Mouse (Mus musculus): ENCODE measurements around the gene Cbr4. TPM values are rescaled to one million over a fixed set of nuclear protein-coding genes. Genes with fewer than 3 reads are reported as not detected.
A peak's percentile ranks its signal among the peaks of the same experiment; 100 is the strongest.

Cbr4 gene
- polyA plus RNA-seq, 1 experiment = not detected

DNA sequence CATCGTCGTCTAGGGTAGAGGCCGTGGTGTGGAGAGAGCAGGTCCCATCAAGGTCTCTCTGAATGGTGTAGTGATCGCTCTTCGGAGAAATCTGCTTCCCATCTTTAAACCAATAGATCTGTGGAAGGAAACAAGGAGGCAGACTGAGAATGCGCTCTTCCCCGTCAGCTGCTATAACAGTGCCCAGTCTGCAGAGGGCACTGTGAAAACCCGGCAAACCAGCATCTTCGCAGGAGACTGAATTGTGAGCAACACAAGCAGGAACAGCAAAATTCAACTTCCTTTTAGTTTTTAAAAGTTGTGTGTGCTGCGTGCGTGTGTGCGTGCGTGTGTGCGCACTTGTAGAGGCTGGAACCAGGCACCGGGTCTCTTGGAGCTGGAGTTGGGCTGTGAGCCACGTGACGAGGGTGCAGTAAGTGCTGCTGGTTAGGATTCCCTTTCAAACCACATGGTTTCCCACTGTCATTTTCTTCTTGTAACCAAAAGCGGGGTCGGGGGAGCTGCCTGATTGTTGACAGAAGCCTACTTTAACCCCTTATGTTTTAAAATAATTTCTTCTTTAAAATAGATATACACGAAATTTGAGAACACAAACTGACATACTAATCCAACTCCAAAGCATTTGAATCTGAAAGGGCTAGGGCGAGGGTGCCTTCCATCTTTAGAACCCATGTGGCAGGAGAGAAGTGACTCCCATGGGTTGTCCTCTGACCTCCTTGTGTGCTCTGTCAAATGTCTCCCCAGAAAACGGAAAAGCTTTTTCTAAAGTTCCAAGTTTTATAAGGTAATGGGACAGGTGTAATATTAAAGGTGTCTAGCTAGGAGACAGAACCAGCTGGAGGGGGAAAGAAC lies 44.6 kb downstream of the Cbr4 start:
- Histone ChIP-seq H3K4me3 (ENCODE audit: insufficient read depth, low read depth, low read length) (no peak overlapping the region), H3K4me1 (ENCODE audit: control insufficient read depth, insufficient read depth, low read length) (peaks cover 4% of the 10 kb centered on the region; the same call in 1 of the 2 replicates), H3K27ac (ENCODE audit: insufficient read depth, low read depth, low read length) (no peak overlapping the region)
- TF ChIP-seq POLR2A (IDR thresholded peaks at IDR 0.05; ENCODE audit: insufficient read depth, low read depth, low read length) (no peak), CTCF (IDR thresholded peaks at IDR 0.05; ENCODE audit: insufficient read depth, low read depth, low read length) (no peak)
- 77% methylated on average over 22 of the region's 22 CpGs for WGBS

DNA sequence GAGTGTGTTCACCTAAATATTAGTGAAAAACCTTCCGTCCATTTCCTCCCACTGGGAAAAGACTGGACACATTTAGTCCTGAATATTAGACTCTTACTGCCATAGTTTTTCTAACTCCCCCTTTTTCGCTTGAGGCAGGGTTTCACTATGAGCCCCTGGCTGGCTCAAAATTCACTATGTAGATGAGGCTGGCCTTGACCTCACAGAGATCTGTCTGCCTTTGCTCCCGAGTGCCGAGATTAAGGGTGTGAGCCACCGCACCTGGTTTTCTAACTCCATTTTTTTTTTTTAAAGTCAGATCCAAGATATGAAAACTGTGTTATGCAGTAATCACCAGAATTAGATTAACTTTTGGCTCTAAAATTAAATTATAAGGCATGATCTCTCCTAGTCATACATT lies 45.3 kb downstream of the Cbr4 start:
- H3K27ac ChIP-seq (ENCODE audit: insufficient read depth, low read depth, low read length) = no peak overlapping the region
- TF ChIP-seq POLR2A (IDR thresholded peaks at IDR 0.05; ENCODE audit: insufficient read depth, low read depth, low read length) (no peak), CTCF (IDR thresholded peaks at IDR 0.05; ENCODE audit: insufficient read depth, low read depth, low read length) (no peak)
- WGBS = 81% methylated on average over 5 of the region's 5 CpGs
- no peak overlapping the region for H3K4me3 ChIP-seq (ENCODE audit: insufficient read depth, low read depth, low read length)
- peaks cover 4% of the 10 kb centered on the region; the same call in 1 of the 2 replicates for H3K4me1 ChIP-seq (ENCODE audit: control insufficient read depth, insufficient read depth, low read length)

GRCm38 (mm10) chr8:61533356-61533926 lies 45.9 kb downstream of the Cbr4 start:
- H3K4me1 ChIP-seq (ENCODE audit: control insufficient read depth, insufficient read depth, low read length) = peaks cover 3% of the 10 kb centered on the region; the same call in 1 of the 2 replicates
- WGBS = 53% methylated on average over 16 of the region's 16 CpGs
- H3K27ac ChIP-seq (ENCODE audit: insufficient read depth, low read depth, low read length) = no peak overlapping the region
- no peak overlapping the region for H3K4me3 ChIP-seq (ENCODE audit: insufficient read depth, low read depth, low read length)
- TF ChIP-seq POLR2A (IDR thresholded peaks at IDR 0.05; ENCODE audit: insufficient read depth, low read depth, low read length) = no peak
- no peak for TF ChIP-seq CTCF (IDR thresholded peaks at IDR 0.05; ENCODE audit: insufficient read depth, low read depth, low read length)

DNA sequence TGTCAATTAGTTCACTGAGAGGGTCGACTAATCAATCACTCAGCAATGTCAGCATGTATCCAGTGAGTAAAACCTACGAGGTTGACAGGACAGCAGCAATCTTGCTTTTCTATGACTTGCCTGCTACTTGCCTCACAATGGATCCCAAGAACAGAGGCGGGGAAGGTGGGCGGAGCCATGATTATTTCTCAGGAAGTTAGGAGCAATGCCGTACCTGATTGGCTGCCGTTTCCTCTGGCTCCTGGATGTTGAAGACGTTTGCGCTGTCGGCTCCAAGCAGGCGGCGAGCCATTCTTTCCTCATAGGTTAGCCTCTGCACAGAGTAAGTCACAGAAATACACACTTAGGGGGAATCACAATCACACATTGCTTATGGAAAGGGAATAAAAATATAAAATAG lies 47.9 kb downstream of the Cbr4 start:
- Histone ChIP-seq H3K27ac (ENCODE audit: insufficient read depth, low read depth, low read length) (no peak overlapping the region), H3K4me3 (ENCODE audit: insufficient read depth, low read depth, low read length) (no peak overlapping the region), H3K4me1 (ENCODE audit: control insufficient read depth, insufficient read depth, low read length) (no peaks in the 10 kb centered on the region)
- 89% methylated on average over 11 of the region's 11 CpGs for WGBS
- no peak for TF ChIP-seq CTCF (IDR thresholded peaks at IDR 0.05; ENCODE audit: insufficient read depth, low read depth, low read length)
- TF ChIP-seq POLR2A (IDR thresholded peaks at IDR 0.05; ENCODE audit: insufficient read depth, low read depth, low read length) = no peak

GRCm38 (mm10) chr8:61537471-61537870 lies 49.9 kb downstream of the Cbr4 start:
- TF ChIP-seq CTCF (IDR thresholded peaks at IDR 0.05; ENCODE audit: insufficient read depth, low read depth, low read length) (no peak), POLR2A (IDR thresholded peaks at IDR 0.05; ENCODE audit: insufficient read depth, low read depth, low read length) (no peak)
- Histone ChIP-seq H3K4me1 (ENCODE audit: control insufficient read depth, insufficient read depth, low read length) (no peaks in the 10 kb centered on the region), H3K27ac (ENCODE audit: insufficient read depth, low read depth, low read length) (no peak overlapping the region), H3K4me3 (ENCODE audit: insufficient read depth, low read depth, low read length) (no peak overlapping the region)
- WGBS = 91% methylated on average over 5 of the region's 5 CpGs

- WGBS = 44% methylated on average over 7 of the region's 7 CpGs
- TF ChIP-seq CTCF (IDR thresholded peaks at IDR 0.05; ENCODE audit: insufficient read depth, low read depth, low read length) (peak; percentile 91), POLR2A (IDR thresholded peaks at IDR 0.05; ENCODE audit: insufficient read depth, low read depth, low read length) (no peak)
- H3K27ac ChIP-seq (ENCODE audit: insufficient read depth, low read depth, low read length) = no peak overlapping the region
- H3K4me1 ChIP-seq (ENCODE audit: control insufficient read depth, insufficient read depth, low read length) = no peaks in the 10 kb centered on the region
- H3K4me3 ChIP-seq (ENCODE audit: insufficient read depth, low read depth, low read length) = no peak overlapping the region
Observed at GRCm38 (mm10) chr8:61539828-61540500, 52.4 kb downstream of the Cbr4 start.

GRCm38 (mm10) chr8:61549585-61549984 lies 62.1 kb downstream of the Cbr4 start:
- no peak overlapping the region for H3K27ac ChIP-seq (ENCODE audit: insufficient read depth, low read depth, low read length)
- TF ChIP-seq POLR2A (IDR thresholded peaks at IDR 0.05; ENCODE audit: insufficient read depth, low read depth, low read length) (no peak), CTCF (IDR thresholded peaks at IDR 0.05; ENCODE audit: insufficient read depth, low read depth, low read length) (no peak)
- 87% methylated on average over 41 of the region's 41 CpGs for WGBS

GRCm38 (mm10) chr8:61550006-61550748 lies 62.6 kb downstream of the Cbr4 start:
- TF ChIP-seq POLR2A (IDR thresholded peaks at IDR 0.05; ENCODE audit: insufficient read depth, low read depth, low read length) (no peak), CTCF (IDR thresholded peaks at IDR 0.05; ENCODE audit: insufficient read depth, low read depth, low read length) (no peak)
- WGBS = 73% methylated on average over 27 of the region's 27 CpGs
- Histone ChIP-seq H3K4me3 (ENCODE audit: insufficient read depth, low read depth, low read length) (no peak overlapping the region), H3K4me1 (ENCODE audit: control insufficient read depth, insufficient read depth, low read length) (no peaks in the 10 kb centered on the region), H3K27ac (ENCODE audit: insufficient read depth, low read depth, low read length) (no peak overlapping the region)

More at GRCm38 (mm10) chr8:61549585-61549984, 62.1 kb downstream of the Cbr4 start:
- no peak overlapping the region for H3K4me3 ChIP-seq (ENCODE audit: insufficient read depth, low read depth, low read length)
- no peaks in the 10 kb centered on the region for H3K4me1 ChIP-seq (ENCODE audit: control insufficient read depth, insufficient read depth, low read length)

Measured in olfactory bulb, adult 2 months (tissue).